Mouse (Mus musculus) intestine, embryonic 14.5 days (tissue): ENCODE data around the gene Mta1. TPM values are rescaled to one million over a fixed set of nuclear protein-coding genes. Genes with fewer than 3 reads are reported as not detected.

Source experiments
- ATAC-seq: fragments of 200-750 bp; cut with Nextera tagmentation; replicated peaks from 2 replicates; pipeline ENCODE4 v1.8.0; 2017; ENCODE audit warnings: low read depth, moderate number of reproducible peaks, moderate TSS enrichment, moderate library complexity; ENCODE audit not compliant: low FRiP score, low TSS enrichment
- DNase-seq: peaks from one replicate; pipeline ENCODE4 v3.0.0-alpha.2; 2018; ENCODE audit warnings: low spot score
- H3K27ac ChIP-seq: fragments of 300-500 bp; sonication (generic); 2 replicates; pipeline ENCODE4 v1.5.1; 2014; ENCODE audit warnings: low read depth, mild to moderate bottlenecking, control low read depth
- H3K27me3 ChIP-seq: fragments of 300-500 bp; sonication (generic); replicated peaks from 2 replicates; pipeline ENCODE4 v1.6.1; 2014; ENCODE audit warnings: low read length, control low read depth; ENCODE audit not compliant: control insufficient read depth, insufficient read depth
- H3K36me3 ChIP-seq: fragments of 300-500 bp; sonication (generic); 2 replicates; pipeline ENCODE4 v1.6.1; 2014; ENCODE audit warnings: low read length, control low read depth; ENCODE audit not compliant: control insufficient read depth, insufficient read depth
- H3K4me1 ChIP-seq: fragments of 300-500 bp; sonication (generic); replicated peaks from 2 replicates; pipeline ENCODE4 v1.6.1; 2014; ENCODE audit warnings: low read length, control low read depth, mixed read lengths; ENCODE audit not compliant: control insufficient read depth, insufficient read depth
- H3K4me2 ChIP-seq: fragments of 300-500 bp; sonication (generic); 2 replicates; pipeline ENCODE4 v1.6.1; 2014; ENCODE audit warnings: low read length
- H3K4me3 ChIP-seq: fragments of 300-500 bp; sonication (generic); 2 replicates; pipeline ENCODE4 v1.5.1; 2014; ENCODE audit warnings: low read depth, low read length, control low read depth, mixed read lengths
- H3K9ac ChIP-seq: fragments of 300-500 bp; sonication (generic); 2 replicates; pipeline ENCODE4 v1.6.1; 2014; ENCODE audit warnings: mild to moderate bottlenecking, low read length
- H3K9me3 ChIP-seq: fragments of 300-500 bp; sonication (generic); 2 replicates; pipeline ENCODE4 v1.6.1; 2016; ENCODE audit warnings: low read length, control low read depth; ENCODE audit not compliant: control insufficient read depth
- WGBS: fragments of 180-500 bp; shearing (Covaris S2); extraction: QIAGEN DNeasy Blood & Tissue Kit; methylation state at CpG from one replicate; pipeline ENCODE4 v1.1.7; 2014; 5-methylcytosine and 5-hydroxymethylcytosine counted together
- polyA plus RNA-seq: library from polyadenylated mRNA; unstranded; fragments of >200 nt; fragmentation: Nextera tagmentation; extraction: Ambion mirVana; gene quantifications from 2 replicates; pipeline ENCODE4 v1.2.1, GENCODE M21; 2014

Mta1 gene
- polyA plus RNA-seq, 1 experiment from 2014 or later = 17.6 TPM

DNA sequence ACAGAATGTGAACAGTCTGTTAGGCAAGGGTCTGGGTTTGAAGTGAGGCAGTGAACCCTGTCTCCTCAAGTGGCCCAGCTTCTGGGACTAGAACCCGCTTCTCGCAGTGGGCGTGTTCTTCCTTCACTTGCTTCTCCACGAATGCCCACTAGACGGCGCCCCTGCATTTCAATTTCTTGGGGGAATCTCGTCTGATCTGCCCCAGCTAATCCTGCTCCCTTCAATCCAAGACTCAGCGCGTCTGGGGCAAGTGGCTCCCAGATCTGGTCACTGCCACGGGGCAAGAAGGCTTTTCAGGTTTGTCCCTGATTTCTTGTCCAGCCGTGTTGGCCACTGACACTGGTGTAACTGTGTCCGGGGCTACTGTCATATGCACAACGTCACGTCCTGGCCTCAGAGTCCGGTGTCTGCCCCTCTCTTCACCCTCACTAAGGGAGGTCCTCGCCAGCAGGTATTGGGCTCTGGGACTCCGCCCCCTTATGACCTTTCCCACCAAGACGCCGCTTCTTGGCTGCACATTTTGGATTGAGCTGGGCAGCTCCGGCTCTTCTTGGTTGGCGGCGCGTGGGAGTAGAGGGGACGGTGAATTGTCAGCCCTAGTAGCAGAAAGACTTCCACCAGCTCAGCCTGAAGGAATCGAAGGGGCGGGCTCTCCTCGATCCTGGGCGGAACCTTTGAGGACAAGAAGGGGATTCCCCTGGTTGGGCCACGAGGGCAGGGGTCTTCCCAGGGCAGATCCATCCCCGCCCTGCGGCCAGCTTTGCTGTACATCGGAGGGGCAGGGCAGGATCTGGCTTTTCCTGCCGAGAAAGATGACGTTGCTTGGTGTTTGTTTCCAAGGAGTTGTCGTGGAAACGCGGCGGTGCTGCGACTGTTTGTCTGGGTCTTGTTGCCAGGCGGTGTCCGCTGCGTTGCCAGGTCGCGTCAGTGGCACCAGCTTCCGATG is 48.3 kb downstream of the Mta1 start, which contains the start of gene Crip1:
Gene Crip1 (plus strand): TSS at position 205 of the 946 bp plus-strand sequence.
- peak; percentile 93 for DNase-seq
- H3K9ac ChIP-seq = 0 out of 2 replicates have a peak within 1 kb of the TSS, but pooled peaks have one; percentile 25
- H3K4me3 ChIP-seq = 0 out of 2 replicates have a peak within 1 kb of the TSS, but pooled peaks have one; percentile 11
- 9% methylated on average over 45 of the region's 45 CpGs for WGBS
- peaks cover 29% of the 10 kb centered on the region for H3K4me1 ChIP-seq
- ATAC-seq = 0 out of 2 replicates have a peak, but pooled peaks have one; percentile 1
- no peaks in the 10 kb centered on the region for H3K9me3 ChIP-seq
- H3K27me3 ChIP-seq = peaks cover 10% of the 10 kb centered on the region
- H3K27ac ChIP-seq = peak within 1 kb of the TSS; percentile 6; the same call in 1 of the 2 replicates
- H3K4me2 ChIP-seq = peak within 1 kb of the TSS; percentile 45
- H3K36me3 ChIP-seq = no peaks in the 10 kb centered on the region

DNA sequence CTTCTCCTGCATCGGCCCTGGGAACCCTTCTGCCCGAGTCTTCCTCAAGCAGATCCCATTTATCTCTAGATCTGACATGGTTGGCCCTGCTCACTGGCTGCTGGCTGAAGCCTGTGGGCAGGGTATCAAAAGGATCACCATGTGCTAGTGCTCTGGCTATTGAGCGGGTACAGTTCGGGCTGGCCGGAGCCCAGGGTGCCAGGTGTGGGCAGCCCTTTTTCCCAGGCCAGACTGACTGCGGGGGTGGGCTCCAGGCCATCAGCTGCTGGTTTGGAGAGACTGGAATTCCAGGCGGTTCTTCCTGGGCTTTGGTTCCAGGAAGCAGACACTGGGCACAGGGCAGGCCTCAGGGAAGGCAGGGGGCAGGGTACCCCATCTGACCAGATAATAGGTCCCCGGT is 49.4 kb downstream of the Mta1 start:
- DNase-seq = no peak
- Histone ChIP-seq H3K9ac (no peak overlapping the region), H3K9me3 (no peaks in the 10 kb centered on the region), H3K4me1 (peaks cover 28% of the 10 kb centered on the region), H3K36me3 (no peaks in the 10 kb centered on the region), H3K4me3 (no peak overlapping the region), H3K27me3 (peaks cover 14% of the 10 kb centered on the region), H3K4me2 (no peak overlapping the region), H3K27ac (no peak overlapping the region)
- WGBS = 78% methylated on average over 8 of the region's 8 CpGs
- no peak for ATAC-seq

- Histone ChIP-seq H3K27me3 (peaks cover 14% of the 10 kb centered on the region), H3K4me3 (no peak overlapping the region), H3K9ac (no peak overlapping the region), H3K36me3 (no peaks in the 10 kb centered on the region), H3K4me1 (peaks cover 20% of the 10 kb centered on the region; the same call in 1 of the 2 replicates), H3K9me3 (no peaks in the 10 kb centered on the region), H3K4me2 (no peak overlapping the region), H3K27ac (no peak overlapping the region)
- ATAC-seq (no peak), DNase-seq (no peak)
- 37% methylated on average over 16 of the region's 16 CpGs for WGBS
These were observed 50.4 kb downstream of the Mta1 start for GRCm38 (mm10) chr12:113148381-113149035.

GRCm38 (mm10) chr12:113149341-113149740 is 51.3 kb downstream of the Mta1 start:
- Histone ChIP-seq H3K9me3 (no peaks in the 10 kb centered on the region), H3K9ac (no peak overlapping the region), H3K4me1 (peaks cover 20% of the 10 kb centered on the region; the same call in 1 of the 2 replicates), H3K27ac (no peak overlapping the region), H3K4me2 (no peak overlapping the region), H3K36me3 (no peaks in the 10 kb centered on the region), H3K4me3 (no peak overlapping the region), H3K27me3 (peaks cover 14% of the 10 kb centered on the region)
- 75% methylated on average over 4 of the region's 4 CpGs for WGBS
- ATAC-seq (no peak), DNase-seq (no peak)

GRCm38 (mm10) chr12:113149896-113150295 is 51.8 kb downstream of the Mta1 start:
- Histone ChIP-seq H3K9ac (no peak overlapping the region), H3K4me1 (peaks cover 20% of the 10 kb centered on the region; the same call in 1 of the 2 replicates), H3K9me3 (no peaks in the 10 kb centered on the region), H3K27me3 (peaks cover 14% of the 10 kb centered on the region), H3K4me2 (no peak overlapping the region), H3K36me3 (no peaks in the 10 kb centered on the region), H3K4me3 (no peak overlapping the region), H3K27ac (no peak overlapping the region)
- ATAC-seq (no peak), DNase-seq (no peak)
- 72% methylated on average over 3 of the region's 3 CpGs for WGBS

- Histone ChIP-seq H3K9ac (no peak overlapping the region), H3K4me2 (no peak overlapping the region), H3K27ac (no peak overlapping the region), H3K36me3 (no peaks in the 10 kb centered on the region), H3K27me3 (peaks cover 14% of the 10 kb centered on the region), H3K9me3 (no peaks in the 10 kb centered on the region), H3K4me1 (peaks cover 23% of the 10 kb centered on the region), H3K4me3 (no peak overlapping the region)
- no peak for ATAC-seq
- no peak for DNase-seq
- 78% methylated on average over 4 of the region's 4 CpGs for WGBS
These were observed 52.5 kb downstream of the Mta1 start for GRCm38 (mm10) chr12:113150591-113150990.

GRCm38 (mm10) chr12:113151046-113151445 is 53.0 kb downstream of the Mta1 start:
- DNase-seq (no peak), ATAC-seq (no peak)
- no peak overlapping the region for H3K27ac ChIP-seq

DNA sequence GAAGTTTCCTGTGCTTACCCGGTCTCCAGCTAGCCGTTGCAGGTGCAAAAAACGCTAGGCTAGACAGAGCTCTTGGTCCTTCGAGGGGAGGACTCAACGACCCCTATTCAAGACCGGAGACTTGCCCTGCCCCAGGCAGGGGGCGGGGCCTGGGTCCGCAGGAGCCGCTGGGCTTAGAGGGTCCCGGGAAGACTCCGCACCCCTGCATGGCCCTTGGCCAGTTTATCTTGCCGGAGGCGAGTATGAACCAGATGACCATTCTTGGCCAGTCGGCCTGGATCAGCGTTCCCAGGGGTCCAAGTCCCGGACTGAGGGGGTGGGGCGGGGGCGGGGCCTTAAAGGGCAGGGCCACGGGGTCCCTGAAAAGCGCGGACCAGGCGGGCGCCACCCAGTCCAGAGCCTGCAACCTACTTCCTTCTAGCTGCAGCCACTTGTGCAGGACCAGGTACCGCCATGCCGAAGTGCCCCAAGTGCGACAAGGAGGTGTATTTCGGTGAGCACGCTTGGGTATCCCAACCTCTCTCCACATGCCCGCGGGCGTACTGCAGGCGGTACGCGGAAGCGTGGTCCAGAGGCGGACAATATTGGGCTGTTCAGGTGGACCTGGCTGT is 53.7 kb downstream of the Mta1 start:
- peaks cover 20% of the 10 kb centered on the region for H3K4me1 ChIP-seq
- under 1% methylated on average over 35 of the region's 36 CpGs for WGBS
- H3K27ac ChIP-seq = no peak overlapping the region
- peaks cover 14% of the 10 kb centered on the region for H3K27me3 ChIP-seq
- DNase-seq (peak; percentile 74), ATAC-seq (no peak)
- no peaks in the 10 kb centered on the region for H3K36me3 ChIP-seq
- peak overlapping the region; percentile 42 for H3K9ac ChIP-seq
- H3K4me3 ChIP-seq = peak overlapping the region; percentile 46
- peak overlapping the region; percentile 90 for H3K4me2 ChIP-seq
- H3K9me3 ChIP-seq = no peaks in the 10 kb centered on the region

More at GRCm38 (mm10) chr12:113151046-113151445, 53.0 kb downstream of the Mta1 start:
- Histone ChIP-seq H3K36me3 (no peaks in the 10 kb centered on the region), H3K9ac (no peak overlapping the region), H3K4me3 (no peak overlapping the region), H3K27me3 (peaks cover 14% of the 10 kb centered on the region), H3K4me2 (no peak overlapping the region), H3K9me3 (no peaks in the 10 kb centered on the region), H3K4me1 (peaks cover 23% of the 10 kb centered on the region)
- 65% methylated on average over 8 of the region's 8 CpGs for WGBS
